Mouse (Mus musculus): Measurements from ENCODE around the gene Car11. TPM values are rescaled to one million over a fixed set of nuclear protein-coding genes. Genes with fewer than 3 reads are reported as not detected.

The Car11 gene
- polyA plus RNA-seq, 1 experiment from 2014 or later, result 11.5 TPM

GRCm38 (mm10) chr7:45749401-45749800, 49.8 kb downstream of the Car11 start:
- no peaks in the 10 kb centered on the region for H3K27me3 ChIP-seq (ENCODE audit: control insufficient read depth, insufficient read depth, low read length)
- WGBS, result 52% methylated on average over 7 of the region's 10 CpGs
- no peak overlapping the region for H3K9ac ChIP-seq (ENCODE audit: low read length)
- DNase-seq (ENCODE audit: low spot score), result no peak
- H3K27ac ChIP-seq (ENCODE audit: low read depth, low read length), result no peak overlapping the region
- no peaks in the 10 kb centered on the region for H3K36me3 ChIP-seq (ENCODE audit: control insufficient read depth, insufficient read depth, low read length)
- no peak overlapping the region for H3K4me2 ChIP-seq (ENCODE audit: low read depth)
- H3K4me1 ChIP-seq (ENCODE audit: control insufficient read depth, insufficient read depth, low read length), result no peaks in the 10 kb centered on the region
- H3K9me3 ChIP-seq (ENCODE audit: control insufficient read depth, low read length), result no peaks in the 10 kb centered on the region
- no peak for ATAC-seq (ENCODE audit: insufficient read depth, low FRiP score, low TSS enrichment)
- no peak overlapping the region for H3K4me3 ChIP-seq (ENCODE audit: low read depth, low read length)

- no peak for ATAC-seq (ENCODE audit: insufficient read depth, low FRiP score, low TSS enrichment)
- no peak overlapping the region for H3K4me3 ChIP-seq (ENCODE audit: low read depth, low read length)
- H3K4me2 ChIP-seq (ENCODE audit: low read depth), result no peak overlapping the region
- H3K9me3 ChIP-seq (ENCODE audit: control insufficient read depth, low read length), result no peaks in the 10 kb centered on the region
- WGBS, result 83% methylated on average over 9 of the region's 9 CpGs
- no peaks in the 10 kb centered on the region for H3K4me1 ChIP-seq (ENCODE audit: control insufficient read depth, insufficient read depth, low read length)
- H3K9ac ChIP-seq (ENCODE audit: low read length), result no peak overlapping the region
- no peak for DNase-seq (ENCODE audit: low spot score)
- no peaks in the 10 kb centered on the region for H3K36me3 ChIP-seq (ENCODE audit: control insufficient read depth, insufficient read depth, low read length)
- no peaks in the 10 kb centered on the region for H3K27me3 ChIP-seq (ENCODE audit: control insufficient read depth, insufficient read depth, low read length)
- no peak overlapping the region for H3K27ac ChIP-seq (ENCODE audit: low read depth, low read length)
Observed at GRCm38 (mm10) chr7:45750162-45750561, 50.5 kb downstream of the Car11 start.

Other genes with a start within 250 kb of the Car11 start
- 5,316 and 5,449 TPM in 2 replicates for gene Ftl1, start 240.0 kb upstream of the Car11 start, polyA plus RNA-seq (2014; fragmentation: Nextera tagmentation; extraction: Ambion mirVana)
- gene Bax, start 232.9 kb upstream of the Car11 start, polyA plus RNA-seq (2014; fragmentation: Nextera tagmentation; extraction: Ambion mirVana), result 193 and 206 TPM in 2 replicates
- 0.26 and 0.57 TPM in 2 replicates for gene Tulp2, start 218.0 kb upstream of the Car11 start, polyA plus RNA-seq (2014; fragmentation: Nextera tagmentation; extraction: Ambion mirVana)
- gene Gm45808, start 213.0 kb upstream of the Car11 start, polyA plus RNA-seq (2014; fragmentation: Nextera tagmentation; extraction: Ambion mirVana), result not detected in 2 replicates
- gene Dhdh, start 211.0 kb upstream of the Car11 start, polyA plus RNA-seq (2014; fragmentation: Nextera tagmentation; extraction: Ambion mirVana), result 2.8 and 2.9 TPM in 2 replicates
- gene Nucb1, start 189.4 kb upstream of the Car11 start, polyA plus RNA-seq (2014; fragmentation: Nextera tagmentation; extraction: Ambion mirVana), result 110 and 113 TPM in 2 replicates
- gene Ppp1r15a, start 173.6 kb upstream of the Car11 start, polyA plus RNA-seq (2014; fragmentation: Nextera tagmentation; extraction: Ambion mirVana), result 16.0 and 17.7 TPM in 2 replicates
- gene Plekha4, start 173.5 kb upstream of the Car11 start, polyA plus RNA-seq (2014; fragmentation: Nextera tagmentation; extraction: Ambion mirVana), result 1.3 and 2.3 TPM in 2 replicates
- 0.78 and 1.1 TPM in 2 replicates for gene Hsd17b14, start 144.9 kb upstream of the Car11 start, polyA plus RNA-seq (2014; fragmentation: Nextera tagmentation; extraction: Ambion mirVana)
- 34.1 and 37.4 TPM in 2 replicates for gene Bcat2, start 129.7 kb upstream of the Car11 start, polyA plus RNA-seq (2014; fragmentation: Nextera tagmentation; extraction: Ambion mirVana)
- gene Fgf21, start 84.4 kb upstream of the Car11 start, polyA plus RNA-seq (2014; fragmentation: Nextera tagmentation; extraction: Ambion mirVana), result not detected in 2 replicates
- gene Fut1, start 82.6 kb upstream of the Car11 start, polyA plus RNA-seq (2014; fragmentation: Nextera tagmentation; extraction: Ambion mirVana), result not detected in 2 replicates
- gene Izumo1, start 78.0 kb upstream of the Car11 start, polyA plus RNA-seq (2014; fragmentation: Nextera tagmentation; extraction: Ambion mirVana), result not detected in 2 replicates
- gene Rasip1, start 72.4 kb upstream of the Car11 start, polyA plus RNA-seq (2014; fragmentation: Nextera tagmentation; extraction: Ambion mirVana), result 5.7 and 7.5 TPM in 2 replicates
- gene Mamstr, start 59.9 kb upstream of the Car11 start, polyA plus RNA-seq (2014; fragmentation: Nextera tagmentation; extraction: Ambion mirVana), result 2.9 and 5.6 TPM in 2 replicates
- 0.08 and 0.11 TPM in 2 replicates for gene Fut2, start 33.4 kb upstream of the Car11 start, polyA plus RNA-seq (2014; fragmentation: Nextera tagmentation; extraction: Ambion mirVana)
- gene Ntn5, start 15.8 kb upstream of the Car11 start, polyA plus RNA-seq (2014; fragmentation: Nextera tagmentation; extraction: Ambion mirVana), result 1.1 and 1.4 TPM in 2 replicates
- 1.7 and 2.1 TPM in 2 replicates for gene Sec1, start 5.4 kb upstream of the Car11 start, polyA plus RNA-seq (2014; fragmentation: Nextera tagmentation; extraction: Ambion mirVana)
- gene Dbp, start 5.2 kb downstream of the Car11 start, polyA plus RNA-seq (2014; fragmentation: Nextera tagmentation; extraction: Ambion mirVana), result 3.3 and 3.7 TPM in 2 replicates
- 929 and 960 TPM in 2 replicates for gene Rpl18, start 15.6 kb downstream of the Car11 start, polyA plus RNA-seq (2014; fragmentation: Nextera tagmentation; extraction: Ambion mirVana)
- gene Sphk2, start 18.2 kb downstream of the Car11 start, polyA plus RNA-seq (2014; fragmentation: Nextera tagmentation; extraction: Ambion mirVana), result 23.7 and 25.3 TPM in 2 replicates
- 0.28 and 0.42 TPM in 2 replicates for gene Fam83e, start 21.4 kb downstream of the Car11 start, polyA plus RNA-seq (2014; fragmentation: Nextera tagmentation; extraction: Ambion mirVana)
- not detected in 2 replicates for gene Spaca4, start 26.0 kb downstream of the Car11 start, polyA plus RNA-seq (2014; fragmentation: Nextera tagmentation; extraction: Ambion mirVana)
- 3.8 and 4.3 TPM in 2 replicates for gene Lmtk3, start 83.9 kb downstream of the Car11 start, polyA plus RNA-seq (2014; fragmentation: Nextera tagmentation; extraction: Ambion mirVana)
- gene Sult2b1, start 84.8 kb downstream of the Car11 start, polyA plus RNA-seq (2014; fragmentation: Nextera tagmentation; extraction: Ambion mirVana), result 1.1 and 1.8 TPM in 2 replicates
- gene Cyth2, start 114.7 kb downstream of the Car11 start, polyA plus RNA-seq (2014; fragmentation: Nextera tagmentation; extraction: Ambion mirVana), result 223 and 239 TPM in 2 replicates
- gene Kcnj14, start 124.9 kb downstream of the Car11 start, polyA plus RNA-seq (2014; fragmentation: Nextera tagmentation; extraction: Ambion mirVana), result 0.88 and 1.4 TPM in 2 replicates
- gene Grwd1, start 131.1 kb downstream of the Car11 start, polyA plus RNA-seq (2014; fragmentation: Nextera tagmentation; extraction: Ambion mirVana), result 69.8 and 76.5 TPM in 2 replicates
- gene Kdelr1, start 172.9 kb downstream of the Car11 start, polyA plus RNA-seq (2014; fragmentation: Nextera tagmentation; extraction: Ambion mirVana), result 75.4 and 86.4 TPM in 2 replicates
- 0.37 and 0.73 TPM in 2 replicates for gene Grin2d, start 178.5 kb downstream of the Car11 start, polyA plus RNA-seq (2014; fragmentation: Nextera tagmentation; extraction: Ambion mirVana)
- gene Syngr4, start 196.9 kb downstream of the Car11 start, polyA plus RNA-seq (2014; fragmentation: Nextera tagmentation; extraction: Ambion mirVana), result 0.59 and 0.82 TPM in 2 replicates
- gene Tmem143, start 197.1 kb downstream of the Car11 start, polyA plus RNA-seq (2014; fragmentation: Nextera tagmentation; extraction: Ambion mirVana), result 2.8 and 3.9 TPM in 2 replicates
- gene Emp3, start 221.6 kb downstream of the Car11 start, polyA plus RNA-seq (2014; fragmentation: Nextera tagmentation; extraction: Ambion mirVana), result 20.3 and 24.6 TPM in 2 replicates
- gene Ccdc114, start 224.2 kb downstream of the Car11 start, polyA plus RNA-seq (2014; fragmentation: Nextera tagmentation; extraction: Ambion mirVana), result 2.9 and 3.4 TPM in 2 replicates